Mouse (Mus musculus): ENCODE results near the gene Sfi1. TPM values are rescaled to one million over a fixed set of nuclear protein-coding genes. Genes with fewer than 3 reads are reported as not detected.
"Not testable (repeated sequence)": the region's sequence is repeated elsewhere in the genome, so short reads cannot be mapped to it uniquely, and the experiment has no call there.

The Sfi1 gene
- polyA plus RNA-seq, 1 experiment from 2014 or later = 15.0 TPM

- not testable (repeated sequence) for H3K27me3 ChIP-seq; H3K4me2 ChIP-seq; H3K36me3 ChIP-seq (ENCODE audit: poor library complexity, severe bottlenecking); H3K27ac ChIP-seq; H3K4me1 ChIP-seq; H3K4me3 ChIP-seq; H3K9ac ChIP-seq
- peaks cover 28% of the 10 kb centered on the region for H3K9me3 ChIP-seq (replicated peaks)
- ATAC-seq = peak; percentile 5; the same call in 1 of the 2 replicates
- 71% methylated on average over 2 of the region's 2 CpGs for WGBS
Observed at GRCm38 (mm10) chr11:3169042-3169441, 24.2 kb downstream of the Sfi1 start.

- H3K36me3 ChIP-seq (ENCODE audit: poor library complexity, severe bottlenecking); H3K4me3 ChIP-seq; H3K9ac ChIP-seq; H3K4me2 ChIP-seq; H3K4me1 ChIP-seq; H3K27me3 ChIP-seq; H3K27ac ChIP-seq; ATAC-seq: not testable (repeated sequence)
- WGBS = 70% methylated on average over 4 of the region's 4 CpGs
- peaks cover 25% of the 10 kb centered on the region for H3K9me3 ChIP-seq (replicated peaks)
Observed at GRCm38 (mm10) chr11:3167571-3168001, 25.7 kb downstream of the Sfi1 start.

- WGBS = 91% methylated on average over 4 of the region's 4 CpGs
Observed at GRCm38 (mm10) chr11:3167129-3167528, 26.1 kb downstream of the Sfi1 start.

GRCm38 (mm10) chr11:3166321-3166720, 26.9 kb downstream of the Sfi1 start:
- H3K9me3 ChIP-seq (replicated peaks) = peaks cover 26% of the 10 kb centered on the region
- not testable (repeated sequence) for H3K4me2 ChIP-seq; ATAC-seq; H3K27ac ChIP-seq; H3K36me3 ChIP-seq (ENCODE audit: poor library complexity, severe bottlenecking); H3K27me3 ChIP-seq; H3K4me3 ChIP-seq; H3K4me1 ChIP-seq; H3K9ac ChIP-seq

More at GRCm38 (mm10) chr11:3167129-3167528, 26.1 kb downstream of the Sfi1 start:
- ATAC-seq; H3K36me3 ChIP-seq (ENCODE audit: poor library complexity, severe bottlenecking); H3K4me2 ChIP-seq; H3K4me3 ChIP-seq; H3K27ac ChIP-seq; H3K4me1 ChIP-seq; H3K27me3 ChIP-seq; H3K9ac ChIP-seq: not testable (repeated sequence)
- H3K9me3 ChIP-seq (replicated peaks) = peaks cover 29% of the 10 kb centered on the region

GRCm38 (mm10) chr11:3165210-3165782, 28.0 kb downstream of the Sfi1 start:
- WGBS = 82% methylated on average over 3 of the region's 5 CpGs
- peak; percentile 25 for ATAC-seq

GRCm38 (mm10) chr11:3163661-3164060, 29.6 kb downstream of the Sfi1 start:
- not testable (repeated sequence) for H3K9ac ChIP-seq; H3K4me3 ChIP-seq; H3K4me2 ChIP-seq; H3K36me3 ChIP-seq (ENCODE audit: poor library complexity, severe bottlenecking); H3K27ac ChIP-seq; H3K4me1 ChIP-seq; ATAC-seq; H3K27me3 ChIP-seq
- WGBS = 62% methylated on average over 3 of the region's 3 CpGs
- peaks cover 25% of the 10 kb centered on the region for H3K9me3 ChIP-seq (replicated peaks)

More at GRCm38 (mm10) chr11:3165210-3165782, 28.0 kb downstream of the Sfi1 start:
- not testable (repeated sequence) for H3K4me2 ChIP-seq; H3K27me3 ChIP-seq; H3K36me3 ChIP-seq (ENCODE audit: poor library complexity, severe bottlenecking); H3K27ac ChIP-seq; H3K9ac ChIP-seq; H3K4me3 ChIP-seq; H3K4me1 ChIP-seq
- peaks cover 27% of the 10 kb centered on the region for H3K9me3 ChIP-seq (replicated peaks)

- H3K9me3 ChIP-seq (replicated peaks) = peaks cover 25% of the 10 kb centered on the region
- H3K36me3 ChIP-seq (ENCODE audit: poor library complexity, severe bottlenecking); ATAC-seq; H3K27ac ChIP-seq; H3K4me1 ChIP-seq; H3K27me3 ChIP-seq; H3K4me3 ChIP-seq; H3K4me2 ChIP-seq; H3K9ac ChIP-seq: not testable (repeated sequence)
- 91% methylated on average over 2 of the region's 2 CpGs for WGBS
Observed at GRCm38 (mm10) chr11:3163122-3163521, 30.1 kb downstream of the Sfi1 start.

- peak; percentile 31 for ATAC-seq
- not testable (repeated sequence) for H3K4me2 ChIP-seq; H3K9ac ChIP-seq; H3K27ac ChIP-seq; H3K4me3 ChIP-seq; H3K27me3 ChIP-seq; H3K4me1 ChIP-seq; H3K36me3 ChIP-seq (ENCODE audit: poor library complexity, severe bottlenecking)
- WGBS = 66% methylated on average over 5 of the region's 5 CpGs
- H3K9me3 ChIP-seq (replicated peaks) = peaks cover 22% of the 10 kb centered on the region
Observed at GRCm38 (mm10) chr11:3162236-3162897, 30.9 kb downstream of the Sfi1 start.

- H3K9me3 ChIP-seq (replicated peaks) = peaks cover 21% of the 10 kb centered on the region
- not testable (repeated sequence) for H3K4me3 ChIP-seq; H3K36me3 ChIP-seq (ENCODE audit: poor library complexity, severe bottlenecking); H3K9ac ChIP-seq; H3K27ac ChIP-seq; H3K4me1 ChIP-seq; H3K4me2 ChIP-seq; H3K27me3 ChIP-seq; ATAC-seq
- 61% methylated on average over 1 of the region's 2 CpGs for WGBS
Observed at GRCm38 (mm10) chr11:3161370-3161769, 31.9 kb downstream of the Sfi1 start.

GRCm38 (mm10) chr11:3158800-3159199, 34.5 kb downstream of the Sfi1 start:
- not testable (repeated sequence) for H3K9ac ChIP-seq; H3K4me1 ChIP-seq; ATAC-seq; H3K27me3 ChIP-seq; H3K36me3 ChIP-seq (ENCODE audit: poor library complexity, severe bottlenecking); H3K4me2 ChIP-seq; H3K4me3 ChIP-seq; H3K27ac ChIP-seq
- peaks cover 18% of the 10 kb centered on the region for H3K9me3 ChIP-seq (replicated peaks)
- 94% methylated on average over 4 of the region's 4 CpGs for WGBS

- peaks cover 21% of the 10 kb centered on the region for H3K9me3 ChIP-seq (replicated peaks)
- not testable (repeated sequence) for ATAC-seq; H3K27ac ChIP-seq; H3K4me2 ChIP-seq; H3K4me3 ChIP-seq; H3K9ac ChIP-seq; H3K4me1 ChIP-seq; H3K27me3 ChIP-seq; H3K36me3 ChIP-seq (ENCODE audit: poor library complexity, severe bottlenecking)
- 93% methylated on average over 6 of the region's 6 CpGs for WGBS
Observed at GRCm38 (mm10) chr11:3157996-3158395, 35.3 kb downstream of the Sfi1 start.

- H3K27me3 ChIP-seq; ATAC-seq; H3K36me3 ChIP-seq (ENCODE audit: poor library complexity, severe bottlenecking); H3K4me3 ChIP-seq; H3K9ac ChIP-seq; H3K4me1 ChIP-seq; H3K27ac ChIP-seq; H3K4me2 ChIP-seq: not testable (repeated sequence)
- 94% methylated on average over 3 of the region's 3 CpGs for WGBS
- H3K9me3 ChIP-seq (replicated peaks) = peaks cover 14% of the 10 kb centered on the region
Observed at GRCm38 (mm10) chr11:3156991-3157390, 36.3 kb downstream of the Sfi1 start.
